In the genomic region with DNA sequence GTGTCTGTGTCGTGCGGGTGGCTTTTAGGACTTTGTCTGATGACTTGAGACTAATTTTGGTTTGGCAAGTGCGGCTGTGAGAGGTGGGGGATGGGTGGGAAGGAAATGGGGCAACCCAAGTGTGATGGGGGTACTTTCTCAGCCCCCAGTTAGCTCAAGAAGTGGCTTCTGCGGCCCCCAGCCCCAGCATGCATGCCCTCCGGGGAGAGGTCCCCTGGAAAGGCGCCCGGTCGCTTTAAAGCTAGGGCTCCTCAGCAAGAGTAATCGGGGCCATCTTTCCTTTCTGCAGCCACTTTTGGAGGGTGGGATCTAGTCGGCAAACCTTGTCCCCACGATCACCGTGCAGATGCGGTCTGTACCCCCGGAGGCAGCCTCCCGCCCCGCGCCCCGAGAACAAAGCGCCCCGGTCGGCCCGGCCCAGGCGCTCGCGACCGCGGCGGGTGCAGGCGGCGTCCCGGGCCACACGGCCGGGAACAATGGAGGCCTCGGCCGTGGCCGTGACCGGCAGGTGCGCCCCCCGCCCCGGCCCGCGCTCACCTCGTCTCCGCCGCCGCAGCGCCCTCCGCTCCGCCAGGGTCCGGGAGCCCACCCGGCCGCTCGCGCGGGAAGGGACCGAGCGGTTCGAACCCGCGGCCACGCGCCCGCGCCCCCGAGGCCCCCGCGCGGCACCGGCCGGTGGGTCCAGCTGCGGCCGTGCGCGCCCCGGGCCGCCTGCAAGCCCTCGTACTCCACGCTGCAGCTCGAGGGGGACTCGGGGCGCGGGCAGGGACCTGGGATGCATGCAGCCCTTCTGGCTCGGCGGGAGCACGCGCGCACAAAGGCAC, we compare ENCODE assay signal across 1 mouse cellular context.
TF ChIP-seq lines count a peak whose summit lies in the region.

No protein-coding gene starts in this region.

TF ChIP-seq in ES-E14, 5 proteins besides CTCF, POLR2A, EP300 and RAD21:
- TF ChIP-seq CHD2 (IDR thresholded peaks at IDR 0.05; ENCODE audit: low read depth, low read length) (no peak), HCFC1 (IDR thresholded peaks at IDR 0.05; ENCODE audit: borderline replicate concordance, insufficient read depth, low read length) (no peak)
